Mouse (Mus musculus) layer of hippocampus, adult 2 months (tissue): ENCODE data around the gene Rab5a. TPM values are rescaled to one million over a fixed set of nuclear protein-coding genes. Genes with fewer than 3 reads are reported as not detected.

Source experiments
- DNase-seq, 2 experiments: peaks; one replicate each; pipeline ENCODE4 v3.0.0; 2022; ENCODE audit warnings: low spot score in 2 of 2
- H3K27ac ChIP-seq: fragments of 200-600 bp; 2 replicates; pipeline ENCODE4 v1.8.1; 2022
- H3K4me3 ChIP-seq: fragments of 200-600 bp; 2 replicates; pipeline ENCODE4 v1.8.1; 2022; ENCODE audit warnings: mild to moderate bottlenecking
- CTCF ChIP-seq: fragments of 200-600 bp; conservative IDR thresholded peaks from 2 replicates; pipeline ENCODE4 v1.8.1; 2022; ENCODE audit warnings: antibody characterized with exemption, mild to moderate bottlenecking, moderate library complexity
- total RNA-seq, 2 experiments: library from RNA; stranded (reverse); gene quantifications; 2 replicates each; pipeline ENCODE4 v1.2.3; 2021

Rab5a gene
- total RNA-seq, 2 experiments from 2014 or later: 115 to 116 TPM

DNA sequence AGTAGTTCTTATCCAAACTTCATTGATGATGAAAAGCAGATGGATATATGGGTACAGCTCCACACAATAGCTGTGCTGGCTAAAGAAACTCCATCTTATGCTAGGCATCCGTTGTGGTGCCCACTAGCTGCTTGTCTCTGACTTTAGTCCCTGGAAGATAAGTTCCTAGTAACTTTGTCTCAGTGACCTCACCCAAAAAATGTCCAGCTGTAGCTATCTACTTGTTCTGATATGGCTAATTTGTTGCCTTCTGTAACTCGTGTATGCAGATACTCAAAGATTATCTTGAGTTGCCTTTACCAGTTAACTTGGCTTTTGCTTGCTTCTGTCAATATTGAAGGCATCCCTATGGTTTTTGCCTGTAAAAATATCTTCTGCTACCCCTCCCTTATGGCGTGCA, 75.8 kb downstream of the Rab5a start:
- H3K27ac ChIP-seq: no peak overlapping the region
- no peak for DNase-seq
- no peak for TF ChIP-seq CTCF
- no peak overlapping the region for H3K4me3 ChIP-seq

Other genes starting within 250 kb of the Rab5a start
- under 1 TPM; 0.25 to 0.44 TPM for gene Efhb, start 15.9 kb upstream of the Rab5a start, total RNA-seq
- gene Pp2d1, start 60.2 kb downstream of the Rab5a start, total RNA-seq: not detected
- gene Kat2b, start 87.6 kb downstream of the Rab5a start, total RNA-seq: 10 to 100 TPM; 12.7 to 20.3 TPM
- under 1 TPM; 0.12 to 0.15 TPM for gene Sgo1, start 210.1 kb downstream of the Rab5a start, total RNA-seq